Mouse (Mus musculus) mesoderm, embryonic 11.5 days (tissue): ENCODE measurements around the gene Sis.

Source experiments
- DNase-seq: peaks from one replicate; pipeline ENCODE4 v3.0.0-alpha.2; 2012; ENCODE audit warnings: low read depth, low spot score

Sis gene

DNA sequence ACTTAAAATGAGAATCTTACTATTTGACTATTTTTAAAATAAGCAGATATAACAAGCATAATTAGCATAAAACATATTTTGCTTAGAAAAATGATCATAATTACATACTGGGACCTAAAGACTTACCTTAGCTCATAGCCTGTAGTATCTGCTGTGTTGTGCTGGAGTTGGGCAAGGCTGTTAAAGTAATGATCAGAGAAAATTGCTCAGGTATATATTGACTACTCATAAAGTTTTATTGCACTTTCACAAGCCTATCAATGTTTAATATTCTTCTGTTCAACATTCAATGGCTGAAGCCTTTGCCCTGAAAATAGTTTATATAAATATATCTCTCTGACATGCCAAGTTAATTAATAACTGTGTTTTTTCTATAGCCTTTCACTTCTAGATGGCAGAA is at the start of gene Sis:
Gene Sis (minus strand): TSS at position 189 of the 400 bp plus-strand sequence.
- DNase-seq = no peak

DNA sequence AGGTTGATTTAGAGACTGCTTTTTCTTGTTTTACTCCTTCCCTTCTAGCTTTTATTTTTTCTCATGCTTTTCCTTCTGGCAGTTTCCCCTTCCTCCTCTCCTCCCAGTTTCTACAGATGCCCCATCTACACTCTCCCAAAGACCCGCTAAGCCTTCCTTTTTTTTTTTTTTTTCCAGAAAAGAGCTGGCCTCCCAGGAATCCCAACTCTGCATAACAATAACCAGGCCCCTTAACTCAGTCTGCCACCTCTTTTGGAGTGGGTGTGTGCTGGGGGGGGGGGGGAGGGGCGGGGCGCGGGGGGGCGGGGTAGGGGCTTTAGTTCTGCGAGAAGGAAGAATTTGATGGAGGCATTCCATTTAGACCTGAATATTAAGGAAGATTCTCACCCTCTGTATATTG is 38.4 kb upstream of the Sis start:
- no peak for DNase-seq

DNA sequence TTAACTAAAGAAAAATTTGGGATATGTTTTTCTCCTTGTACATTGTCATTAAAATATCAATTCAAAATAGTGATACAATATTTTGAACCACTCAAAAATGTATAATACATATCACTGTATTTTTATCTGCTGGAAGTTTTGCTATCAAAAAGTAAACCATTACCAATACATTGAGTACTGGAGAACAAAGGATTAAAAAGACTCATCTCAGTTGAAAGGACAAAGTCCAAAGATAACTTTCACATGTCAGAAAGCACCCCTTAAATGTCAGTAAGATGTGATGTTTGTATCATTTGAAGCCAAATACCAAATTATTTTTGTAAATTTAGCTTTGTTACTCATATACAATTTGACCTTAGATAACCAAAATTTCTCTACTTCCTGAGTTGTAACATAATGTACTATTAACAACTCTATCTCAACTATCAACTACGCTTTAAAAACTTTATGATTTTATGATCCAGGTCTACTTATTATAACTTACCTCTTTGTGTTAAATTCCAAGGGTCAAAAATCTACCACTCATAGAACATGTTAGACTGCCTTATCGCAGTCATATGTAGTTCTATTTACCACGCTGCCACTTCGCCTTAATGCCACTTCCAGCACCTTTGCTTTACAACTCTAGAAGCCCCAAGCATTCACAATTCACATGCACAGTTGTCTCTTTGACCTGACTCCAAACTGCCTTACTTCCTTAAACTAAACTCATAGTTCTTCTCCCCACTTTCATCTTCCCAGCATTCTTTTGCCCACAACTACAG is 35.5 kb upstream of the Sis start:
- no peak for DNase-seq

DNA sequence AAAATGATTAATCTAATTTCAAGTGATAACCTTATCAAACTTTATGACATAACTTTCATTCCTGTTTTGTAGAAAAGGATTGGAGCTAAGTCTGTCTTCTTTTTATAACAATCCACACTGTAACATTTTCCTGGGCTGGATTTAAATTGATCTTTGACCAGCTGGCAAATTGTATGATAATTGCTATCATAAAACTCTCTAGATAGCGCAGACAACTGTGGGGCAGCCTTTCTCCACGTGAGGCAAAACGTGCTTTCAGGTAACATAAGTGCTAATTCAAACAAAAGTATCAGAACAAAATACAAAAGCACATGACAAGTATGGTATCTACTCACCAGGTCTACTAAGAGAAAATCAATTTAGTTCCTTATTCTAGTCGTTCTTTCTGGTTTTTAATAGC is 29.9 kb upstream of the Sis start:
- no peak for DNase-seq

DNA sequence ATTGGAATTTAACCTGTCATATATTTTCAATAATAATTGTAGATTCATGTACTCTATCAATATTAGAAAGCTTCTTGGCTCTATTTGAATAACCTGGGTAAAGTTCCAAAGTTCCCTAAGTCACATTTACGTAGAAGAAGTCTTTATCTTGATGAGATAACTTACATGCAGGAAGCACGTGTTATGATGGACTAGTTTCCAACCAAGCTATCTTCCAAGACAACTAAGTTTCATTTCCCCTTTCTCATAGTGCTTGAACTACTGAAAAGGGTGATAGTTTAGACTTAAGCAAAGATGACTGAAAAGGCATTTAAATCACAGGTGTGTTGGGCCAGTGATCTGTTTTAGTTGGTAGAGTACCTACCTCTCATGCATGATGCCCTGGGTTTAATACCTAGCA is 23.3 kb upstream of the Sis start:
- DNase-seq = no peak

DNA sequence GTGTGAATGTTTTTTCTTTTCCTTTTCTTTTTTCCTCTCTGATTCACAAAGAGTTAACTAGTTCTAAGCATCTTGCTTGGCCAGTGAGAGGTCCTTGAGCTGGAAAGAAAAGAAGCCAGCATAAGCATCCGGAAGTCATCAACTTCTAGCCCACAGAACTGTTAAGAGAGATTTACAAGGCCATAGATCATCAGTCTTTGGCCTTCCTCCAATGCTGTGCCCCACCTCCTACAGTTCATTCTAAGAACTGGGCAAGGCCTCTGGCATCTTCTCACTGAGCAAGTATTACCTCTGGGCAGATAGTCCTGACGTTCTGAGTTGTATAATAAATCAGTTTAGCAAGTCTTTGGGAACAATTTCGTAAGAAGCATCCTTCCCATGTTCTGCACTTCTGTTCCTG is 8.9 kb upstream of the Sis start:
- DNase-seq = peak; percentile 23

DNA sequence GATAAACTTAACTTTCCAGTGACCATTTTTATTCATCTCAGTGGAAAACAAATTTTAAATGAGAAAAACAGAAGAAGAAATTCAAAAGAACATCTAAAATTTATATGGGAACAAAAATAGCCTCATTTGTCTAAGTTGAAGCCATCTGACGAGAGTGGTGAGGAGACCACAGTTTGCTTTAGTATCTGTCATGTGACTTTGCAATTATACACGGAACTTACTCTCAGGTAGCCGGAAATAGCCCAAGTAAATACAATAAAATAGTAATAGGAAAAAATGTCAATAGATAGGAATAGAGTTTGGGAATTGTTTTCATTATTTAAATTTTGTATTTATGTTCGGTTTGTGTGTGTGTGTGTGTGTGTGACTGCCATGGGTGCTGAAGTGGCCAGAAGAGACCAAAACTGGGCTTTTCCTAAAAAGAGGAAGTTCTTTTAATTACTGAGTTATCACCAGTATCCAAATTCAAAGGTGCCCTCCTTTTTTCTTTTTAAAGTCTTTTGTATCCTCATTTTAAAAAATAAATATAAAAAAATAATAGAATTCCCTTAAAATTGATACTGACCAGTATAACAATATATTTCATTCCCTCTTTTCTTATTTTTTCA is 48.6 kb downstream of the Sis start:
- DNase-seq = no peak

DNA sequence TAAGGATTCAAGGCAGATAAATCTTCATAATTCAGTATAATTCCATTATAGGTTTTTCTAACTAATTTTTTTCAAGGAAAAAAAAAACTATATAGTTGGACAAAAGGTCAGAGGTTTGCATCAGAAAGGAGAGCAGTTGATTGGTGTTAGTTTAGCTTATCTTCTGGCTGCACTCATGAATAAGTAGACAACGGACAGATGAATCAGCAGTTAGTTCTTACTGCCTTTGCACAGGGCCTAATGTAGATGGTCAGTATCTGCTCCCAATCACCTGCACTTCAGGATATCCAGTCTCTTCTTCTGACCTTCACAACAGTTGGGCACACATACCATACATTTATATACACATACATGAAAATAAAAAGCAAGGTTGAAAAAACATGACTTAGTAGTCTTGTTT is 85.2 kb downstream of the Sis start:
- no peak for DNase-seq

DNA sequence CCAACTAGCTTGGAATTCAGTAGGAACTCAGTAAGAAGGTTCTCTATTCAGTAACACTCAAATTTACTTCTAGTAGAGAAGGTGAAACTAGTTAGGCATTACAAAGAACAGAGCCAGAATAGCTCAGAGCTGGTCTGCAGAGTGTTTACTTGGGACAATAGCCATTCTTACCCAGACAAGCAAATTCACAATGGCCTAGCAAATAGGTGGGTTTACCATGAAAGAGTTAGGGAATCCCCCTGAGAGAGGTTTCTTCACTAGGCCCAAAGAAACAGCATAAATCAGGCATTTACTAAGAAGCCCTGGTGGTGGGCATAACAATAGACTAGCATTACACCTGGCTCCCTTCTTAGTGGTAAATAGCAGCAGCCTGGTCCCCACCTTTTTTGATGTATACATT is 99.5 kb downstream of the Sis start:
- DNase-seq = no peak

DNA sequence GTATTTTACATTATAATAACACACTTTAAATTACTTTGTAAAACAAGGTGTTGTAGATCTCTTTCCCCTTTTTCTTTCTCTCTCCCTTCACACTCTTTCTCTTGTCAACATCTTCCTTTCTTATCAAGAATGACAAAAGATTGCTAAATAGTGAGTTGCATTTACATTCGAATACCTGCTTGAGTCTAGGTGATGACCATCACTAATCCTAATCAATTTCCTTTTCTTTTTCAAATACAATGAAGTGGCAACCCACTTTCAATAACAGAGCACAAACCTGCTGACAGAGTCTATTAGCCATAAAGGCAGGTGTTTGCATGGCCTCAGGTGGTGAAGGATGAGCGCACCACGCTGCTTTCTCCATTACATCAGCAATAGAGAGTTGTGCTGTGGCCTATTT is 108.9 kb downstream of the Sis start:
- DNase-seq = no peak

DNA sequence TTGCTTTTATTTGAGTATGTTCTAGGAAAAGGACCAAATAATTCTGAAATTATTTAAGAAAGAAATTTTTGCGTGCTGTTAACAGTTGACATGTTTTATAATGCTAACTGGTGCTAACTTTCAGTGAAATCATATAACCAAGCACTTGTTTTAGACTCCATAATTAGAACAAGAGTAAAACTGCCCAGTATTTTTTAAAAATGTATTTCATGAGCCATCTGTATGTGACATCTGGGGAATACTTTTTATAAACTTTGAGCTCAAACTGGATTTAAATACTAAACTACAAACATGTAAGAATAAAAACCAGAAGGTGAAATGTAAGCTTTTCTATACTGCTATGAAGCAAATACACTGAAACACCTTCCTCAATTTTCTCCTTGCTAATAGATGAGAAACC is 112.3 kb downstream of the Sis start:
- no peak for DNase-seq

DNA sequence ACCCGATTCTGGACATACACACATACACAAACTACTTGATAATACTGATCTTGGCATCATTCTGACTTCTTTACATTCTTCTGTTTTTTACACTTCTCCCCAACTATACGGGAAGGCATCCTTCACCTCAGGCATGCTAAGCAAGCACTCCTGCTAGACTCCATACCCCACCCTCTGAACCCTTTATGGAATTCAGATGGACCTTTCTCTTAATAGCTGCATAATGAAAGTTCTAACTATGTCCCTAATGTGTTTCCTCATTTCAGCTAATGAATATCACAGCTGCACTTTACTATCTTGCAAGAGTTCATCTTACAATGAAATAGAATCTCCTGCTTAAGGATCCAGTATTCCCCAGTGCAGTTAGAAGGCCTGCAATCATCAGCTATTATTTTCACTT is 127.0 kb downstream of the Sis start:
- no peak for DNase-seq
